In the genomic region with DNA sequence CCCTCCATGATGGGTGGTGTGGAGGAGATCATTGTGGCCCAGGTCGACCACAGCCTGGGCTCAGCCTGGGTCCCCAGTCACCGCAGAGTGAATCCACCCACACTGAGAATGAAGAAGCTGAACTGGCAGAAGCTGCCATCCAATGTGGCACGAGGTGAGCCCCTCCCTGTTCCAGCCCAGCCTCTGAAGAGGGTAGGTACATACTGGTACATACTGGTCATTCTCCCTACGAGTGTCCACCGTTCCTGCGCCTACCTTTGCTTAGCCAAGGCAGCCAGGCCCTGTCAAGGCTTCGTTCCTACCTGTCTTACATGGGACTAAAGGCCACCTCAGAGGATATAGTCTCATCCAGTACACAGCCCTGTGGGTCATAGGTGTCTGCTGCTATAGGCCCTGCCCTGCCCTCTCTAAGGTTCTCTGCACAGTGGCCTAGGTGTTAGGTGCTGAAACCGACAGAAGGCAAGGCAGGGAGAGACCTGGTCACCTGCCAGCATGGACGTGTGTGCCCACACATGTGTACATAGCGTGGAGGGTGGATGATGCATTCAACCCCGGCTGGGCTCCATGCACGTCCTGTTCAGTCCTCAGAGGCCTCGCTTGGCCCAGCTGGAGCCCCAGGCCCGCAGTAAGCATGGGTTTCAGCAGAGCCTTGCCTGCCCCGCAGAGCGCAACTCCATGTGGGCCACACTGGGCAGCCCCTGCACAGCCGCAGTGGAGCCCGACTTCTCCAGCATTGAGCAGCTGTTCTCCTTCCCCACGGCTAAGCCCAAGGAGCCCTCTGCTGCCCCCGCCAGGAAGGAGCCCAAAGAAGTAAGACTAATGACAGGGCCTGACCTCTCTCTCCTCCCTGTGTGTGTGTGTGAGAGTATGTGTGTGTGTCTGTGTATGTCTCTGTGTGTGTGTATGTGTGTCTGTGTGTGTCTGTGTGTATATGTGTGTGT, we compare ENCODE assay signal across 8 mouse cellular contexts. TPM values are rescaled to one million over a fixed set of nuclear protein-coding genes. Genes with fewer than 3 reads are reported as not detected.
DNase-seq lines count a peak whose midpoint lies in the region; ATAC-seq and TF ChIP-seq lines count a peak whose summit lies in the region.

No protein-coding gene starts in this region.

- H3K4me1 ChIP-seq in heart, embryonic 15.5 days (replicated peaks): peaks cover 26% of the 10 kb centered on the region
- peaks cover 5 to 8% of the 10 kb centered on the region in 2 experiments for H3K4me1 ChIP-seq in MEL (ENCODE audit: control insufficient read depth in 1 of 2, insufficient read depth in 2 of 2, low read length in 2 of 2)
- H3K4me1 ChIP-seq in forebrain, embryonic 12.5 days: peaks cover 11% of the 10 kb centered on the region

- TF ChIP-seq POLR2A in MEL (IDR thresholded peaks at IDR 0.05; ENCODE audit: control insufficient read depth in 1 of 2, insufficient read depth in 1 of 2, low read depth in 1 of 2, low read length in 2 of 2, poor library complexity in 1 of 2): peak in 1 of 2 experiments; percentile 18; a peak in 1 of 4 replicates

- WGBS in heart, embryonic 15.5 days: 66% methylated on average over 20 of the region's 20 CpGs
- WGBS in forebrain, embryonic 12.5 days: 58% methylated on average over 20 of the region's 20 CpGs

- no peaks in the 10 kb centered on the region for H3K27me3 ChIP-seq in heart, embryonic 15.5 days
- H3K27me3 ChIP-seq in MEL (ENCODE audit: control insufficient read depth in 1 of 2, insufficient read depth in 2 of 2, low read length in 2 of 2): no peaks in the 10 kb centered on the region
- H3K27me3 ChIP-seq in forebrain, embryonic 12.5 days: no peaks in the 10 kb centered on the region; the same call in 1 of the 2 replicates

- TF ChIP-seq CTCF in MEL (IDR thresholded peaks at IDR 0.05 in 2 of 3, conservative IDR thresholded peaks at IDR 0.05 in 1 of 3; ENCODE audit: control insufficient read depth in 1 of 3, insufficient read depth in 1 of 3, low read depth in 2 of 3, low read length in 3 of 3, poor library complexity in 1 of 3, severe bottlenecking in 1 of 3): peak in 1 of 3 experiments; percentile 62; a peak in 2 of 6 replicates

- no peak for TF ChIP-seq EP300 in MEL (IDR thresholded peaks at IDR 0.05; ENCODE audit: low read depth in 1 of 2, low read length in 2 of 2)

- no peaks in the 10 kb centered on the region for H3K9me3 ChIP-seq in heart, embryonic 15.5 days (replicated peaks)
- H3K9me3 ChIP-seq in MEL (replicated peaks; ENCODE audit: insufficient read depth, low read length): no peaks in the 10 kb centered on the region
- H3K9me3 ChIP-seq in forebrain, embryonic 12.5 days: no peaks in the 10 kb centered on the region

- ATAC-seq in heart, embryonic 15.5 days (replicated peaks; ENCODE audit: insufficient number of reproducible peaks, insufficient read depth, low FRiP score, low read depth): 0 out of 2 replicates have a peak, but pooled peaks have one; percentile 10
- ATAC-seq in forebrain, embryonic 12.5 days (ENCODE audit: low FRiP score): peak; percentile 57
- peak; percentile 58 for ATAC-seq in megakaryocyte, adult 5-6 weeks (ENCODE audit: poor library complexity, severe bottlenecking)
- no peak for ATAC-seq in monocyte, adult 5-6 weeks (replicated peaks; ENCODE audit: insufficient number of reproducible peaks, low FRiP score, low TSS enrichment, poor library complexity, severe bottlenecking)

- H3K9ac ChIP-seq in heart, embryonic 15.5 days: no peak overlapping the region
- no peak overlapping the region for H3K9ac ChIP-seq in MEL (ENCODE audit: control insufficient read depth, low read depth, low read length, poor library complexity, severe bottlenecking)
- 0 out of 2 replicates have a peak overlapping the region, but pooled peaks have one; percentile 38 for H3K9ac ChIP-seq in forebrain, embryonic 12.5 days

- DNase-seq in heart, postnatal 36 days: no peak
- DNase-seq in MEL (ENCODE audit: low read depth, low spot score): peak; percentile 68
- DNase-seq in kidney, postnatal 14 days: peak; percentile 57
- peak; percentile 83 for DNase-seq in testis, postnatal 10 days (ENCODE audit: low spot score)

- H3K27ac ChIP-seq in heart, embryonic 15.5 days: no peak overlapping the region
- no peak overlapping the region for H3K27ac ChIP-seq in MEL (ENCODE audit: control insufficient read depth, low read depth, low read length)
- no peak overlapping the region for H3K27ac ChIP-seq in forebrain, embryonic 12.5 days

- H3K4me3 ChIP-seq in heart, embryonic 15.5 days: no peak overlapping the region
- no peak overlapping the region for H3K4me3 ChIP-seq in MEL (ENCODE audit: control insufficient read depth in 1 of 2, insufficient read depth in 1 of 2, low read depth in 2 of 2, low read length in 2 of 2)
- H3K4me3 ChIP-seq in forebrain, embryonic 12.5 days (replicated peaks): no peak overlapping the region

- TF ChIP-seq RAD21 in MEL (IDR thresholded peaks at IDR 0.05; ENCODE audit: low read depth, low read length): peak; percentile 25

- intact Hi-C loops in heart, postnatal 36 days (cut with DNase I): loop anchor here (1.0 to 10.0 kb wide), 3 partner anchors 53 to 250 kb away; no protein-coding TSS in a partner anchor

- no peak overlapping the region for H3K4me2 ChIP-seq in heart, embryonic 15.5 days
- H3K4me2 ChIP-seq in forebrain, embryonic 12.5 days: no peak overlapping the region

- no peaks in the 10 kb centered on the region for H3K79me2 ChIP-seq in MEL (ENCODE audit: control insufficient read depth, insufficient read depth, low read length, poor library complexity)

- H3K36me3 ChIP-seq in heart, embryonic 15.5 days: 0 out of 2 replicates have a peak, but pooled peaks cover 4% of the 10 kb centered on the region
- peaks cover 6% of the 10 kb centered on the region in 2 experiments; a peak in 3 of 4 replicates for H3K36me3 ChIP-seq in MEL (ENCODE audit: control insufficient read depth in 1 of 2, insufficient read depth in 2 of 2, low read length in 2 of 2)
- no peaks in the 10 kb centered on the region for H3K36me3 ChIP-seq in forebrain, embryonic 12.5 days (replicated peaks)

TF ChIP-seq in MEL, 35 proteins besides CTCF, POLR2A, EP300 and RAD21:
- TF ChIP-seq NELFE (IDR thresholded peaks at IDR 0.05; ENCODE audit: low read depth, low read length): no peak
- TF ChIP-seq ETS1 (IDR thresholded peaks at IDR 0.05; ENCODE audit: low read depth, low read length): no peak
- TF ChIP-seq ELF1 (IDR thresholded peaks at IDR 0.05; ENCODE audit: low read depth, low read length): no peak
- TF ChIP-seq POLR2AphosphoS2 (IDR thresholded peaks at IDR 0.05; ENCODE audit: low read length): no peak; the same call in 1 of the 2 replicates
- no peak for TF ChIP-seq MAFK (IDR thresholded peaks at IDR 0.05; ENCODE audit: borderline replicate concordance, low read depth, low read length)
- TF ChIP-seq SMC3 (IDR thresholded peaks at IDR 0.05; ENCODE audit: low read depth, low read length): peak; percentile 30; the same call in 1 of the 2 replicates
- TF ChIP-seq MXI1 (IDR thresholded peaks at IDR 0.05; ENCODE audit: low read depth, low read length): no peak
TF ChIP-seq in MEL: peak in this region for 1.

RNA-seq across cellular contexts. Expression of a gene that starts 14.9 kb away (rescaled TPM):
- 85.8 and 93.7 TPM in 2 replicates for polyA plus RNA-seq in heart, embryonic 15.5 days (2015; fragmentation: Nextera tagmentation; extraction: Ambion mirVana)
- total RNA-seq in heart, postnatal 36 days (2021): 100 to 1,000 TPM; 162 to 165 TPM
- total RNA-seq in MEL (2012; rRNA removed): 36.0 and 58.2 TPM in 2 replicates
- polyA plus RNA-seq in MEL (2012; ENCODE audit: insufficient read depth in 1 of 2, insufficient read length in 2 of 2, low read depth in 1 of 2, low replicate concordance in 2 of 2, missing spikeins in 1 of 2): 10 to 100 TPM in 1 of 2 experiments, not detected in 1; 63.9 TPM
- 2.0 and 2.8 TPM in 2 replicates for polyA plus RNA-seq in forebrain, embryonic 12.5 days (2016; fragmentation: Nextera tagmentation; extraction: Ambion mirVana)
- total RNA-seq in megakaryocyte, adult 5-6 weeks (2015): 73.5 and 82.1 TPM in 2 replicates
- 72.3 and 74.9 TPM in 2 replicates for total RNA-seq in megakaryocyte, adult 5-6 weeks (2017)
- 81.5 to 125 TPM (median 102 TPM) in 3 replicates for total RNA-seq in monocyte, adult 5-6 weeks (2017)

RNA-seq across cellular contexts. Expression of a gene that starts 16.4 kb away (rescaled TPM):
- polyA plus RNA-seq in heart, embryonic 15.5 days (2015; fragmentation: Nextera tagmentation; extraction: Ambion mirVana): 3.1 and 3.4 TPM in 2 replicates
- 10 to 100 TPM; 16.6 to 23.9 TPM for total RNA-seq in heart, postnatal 36 days (2021)
- 23.2 and 26.1 TPM in 2 replicates for total RNA-seq in MEL (2012; rRNA removed)
- polyA plus RNA-seq in MEL (2012; ENCODE audit: insufficient read depth in 1 of 2, insufficient read length in 2 of 2, low read depth in 1 of 2, low replicate concordance in 2 of 2, missing spikeins in 1 of 2): 100 to 1,000 TPM in 1 of 2 experiments, 10 to 100 TPM in 1; 55.7 to 122 TPM
- polyA plus RNA-seq in forebrain, embryonic 12.5 days (2016; fragmentation: Nextera tagmentation; extraction: Ambion mirVana): 0.70 and 1.3 TPM in 2 replicates
- total RNA-seq in megakaryocyte, adult 5-6 weeks (2015): 28.0 and 34.3 TPM in 2 replicates
- total RNA-seq in megakaryocyte, adult 5-6 weeks (2017): 9.9 and 13.3 TPM in 2 replicates
- 2.1 to 13.1 TPM (median 5.6 TPM) in 3 replicates for total RNA-seq in monocyte, adult 5-6 weeks (2017)

RNA-seq across cellular contexts. Expression of a gene that starts 39.5 kb away (rescaled TPM):
- polyA plus RNA-seq in heart, embryonic 15.5 days (2015; fragmentation: Nextera tagmentation; extraction: Ambion mirVana): 95.4 and 142 TPM in 2 replicates
- 10 to 100 TPM; 29.4 to 31.0 TPM for total RNA-seq in heart, postnatal 36 days (2021)
- 591 and 659 TPM in 2 replicates for total RNA-seq in MEL (2012; rRNA removed)
- 100 to 1,000 TPM in 1 of 2 experiments, not detected in 1; 531 TPM for polyA plus RNA-seq in MEL (2012; ENCODE audit: insufficient read depth in 1 of 2, insufficient read length in 2 of 2, low read depth in 1 of 2, low replicate concordance in 2 of 2, missing spikeins in 1 of 2)
- 151 and 173 TPM in 2 replicates for polyA plus RNA-seq in forebrain, embryonic 12.5 days (2016; fragmentation: Nextera tagmentation; extraction: Ambion mirVana)
- 116 and 130 TPM in 2 replicates for total RNA-seq in megakaryocyte, adult 5-6 weeks (2015)
- 122 and 162 TPM in 2 replicates for total RNA-seq in megakaryocyte, adult 5-6 weeks (2017)
- total RNA-seq in monocyte, adult 5-6 weeks (2017): 73.4 to 154 TPM (median 84.8 TPM) in 3 replicates

Comparison
In these comparisons a context has a peak if more than half of its experiments do, and no peak if none do; other contexts are left out.
1. DNase-seq: peak in MEL (single experiment), kidney, postnatal 14 days (single experiment) and testis, postnatal 10 days (single experiment); none in heart, postnatal 36 days (0 of 2).